Mouse (Mus musculus) liver, embryonic 14.5 days (tissue): ENCODE data around the gene C87436. TPM values are rescaled to one million over a fixed set of nuclear protein-coding genes. Genes with fewer than 3 reads are reported as not detected.
"Not testable (repeated sequence)": the region's sequence is repeated elsewhere in the genome, so short reads cannot be mapped to it uniquely, and the experiment has no call there.

Experiments
- ATAC-seq: fragments of 200-750 bp; cut with Nextera tagmentation; 2 replicates; pipeline ENCODE4 v1.8.0; 2017; ENCODE audit warnings: moderate number of reproducible peaks, mild to moderate bottlenecking, moderate library complexity; ENCODE audit not compliant: insufficient read depth
- DNase-seq, 3 experiments: peaks; one replicate each; pipeline ENCODE4 v3.0.0-alpha.2; 2012 to 2013; ENCODE audit warnings: low read depth in 3 of 3, low spot score in 3 of 3
- H3K27ac ChIP-seq: fragments of 300-500 bp; sonication (generic); 2 replicates; pipeline ENCODE4 v1.5.1; 2014; ENCODE audit warnings: moderate library complexity, mild to moderate bottlenecking, control low read depth, inconsistent platforms
- H3K27me3 ChIP-seq: fragments of 300-500 bp; sonication (generic); 2 replicates; pipeline ENCODE4 v1.6.1; 2014; ENCODE audit warnings: mild to moderate bottlenecking, low read length, moderate library complexity; ENCODE audit not compliant: control insufficient read depth, insufficient read depth
- H3K36me3 ChIP-seq: fragments of 300-500 bp; sonication (generic); replicated peaks from 2 replicates; pipeline ENCODE4 v1.6.1; 2014; ENCODE audit warnings: low read depth; ENCODE audit not compliant: control insufficient read depth, insufficient read depth
- H3K4me1 ChIP-seq, 2 experiments: fragments of 200-500 bp in 1 of 2; fragments of 300-500 bp in 1 of 2; sonication (generic) in 1 of 2; replicated peaks; 2 replicates each; pipeline ENCODE4 v1.6.1; 2012 to 2014; ENCODE audit warnings: antibody characterized with exemption in 1 of 2, inconsistent platforms in 1 of 2, low read length in 1 of 2; ENCODE audit not compliant: control insufficient read depth in 2 of 2, insufficient read depth in 2 of 2
- H3K4me2 ChIP-seq: fragments of 300-500 bp; sonication (generic); 2 replicates; pipeline ENCODE4 v1.6.1; 2014; ENCODE audit warnings: low read depth, mild to moderate bottlenecking, control low read depth, moderate library complexity
- H3K4me3 ChIP-seq, 2 experiments: fragments of 200-500 bp in 1 of 2; fragments of 300-500 bp in 1 of 2; sonication (generic) in 1 of 2; 2 replicates each; pipeline ENCODE4 v1.5.1; 2012 to 2014; ENCODE audit warnings: low read depth in 2 of 2, low read length in 2 of 2, mild to moderate bottlenecking in 2 of 2, control low read depth in 1 of 2, inconsistent platforms in 1 of 2, moderate library complexity in 1 of 2; ENCODE audit not compliant: insufficient read depth in 1 of 2
- H3K9ac ChIP-seq: fragments of 300-500 bp; sonication (generic); replicated peaks from 2 replicates; pipeline ENCODE4 v1.6.1; 2014; ENCODE audit warnings: mild to moderate bottlenecking, control low read depth, moderate library complexity
- H3K9me3 ChIP-seq: fragments of 300-500 bp; sonication (generic); 2 replicates; pipeline ENCODE4 v1.6.1; 2016; ENCODE audit warnings: low read length, mixed read lengths; ENCODE audit not compliant: control insufficient read depth
- CTCF ChIP-seq: IDR thresholded peaks from 2 replicates; pipeline ENCODE4 v1.5.1; 2016; ENCODE audit warnings: antibody characterized with exemption, low read depth, control low read depth
- EP300 ChIP-seq: IDR thresholded peaks from 2 replicates; pipeline ENCODE4 v1.6.1; 2016; ENCODE audit warnings: antibody characterized with exemption, low read depth
- WGBS: fragments of 180-500 bp; shearing (Covaris S2); extraction: QIAGEN DNeasy Blood & Tissue Kit; methylation state at CpG from one replicate; pipeline ENCODE4 v1.1.7; 2014; ENCODE audit not compliant: insufficient replicate concordance; 5-methylcytosine and 5-hydroxymethylcytosine counted together
- polyA plus RNA-seq, 2 experiments: library from polyadenylated mRNA; depleted of rRNA in 1 of 2; stranded (reverse) in 1 of 2; unstranded in 1 of 2; fragments of >200 nt; fragmentation: Nextera tagmentation in 1 of 2; extraction: Ambion mirVana in 1 of 2; gene quantifications; 2 replicates each; pipeline versions ENCODE4 v1.2.1 to v1.2.3; 2012 to 2014

The C87436 gene
- polyA plus RNA-seq, 2 experiments, result 6.2 to 10.5 TPM

DNA sequence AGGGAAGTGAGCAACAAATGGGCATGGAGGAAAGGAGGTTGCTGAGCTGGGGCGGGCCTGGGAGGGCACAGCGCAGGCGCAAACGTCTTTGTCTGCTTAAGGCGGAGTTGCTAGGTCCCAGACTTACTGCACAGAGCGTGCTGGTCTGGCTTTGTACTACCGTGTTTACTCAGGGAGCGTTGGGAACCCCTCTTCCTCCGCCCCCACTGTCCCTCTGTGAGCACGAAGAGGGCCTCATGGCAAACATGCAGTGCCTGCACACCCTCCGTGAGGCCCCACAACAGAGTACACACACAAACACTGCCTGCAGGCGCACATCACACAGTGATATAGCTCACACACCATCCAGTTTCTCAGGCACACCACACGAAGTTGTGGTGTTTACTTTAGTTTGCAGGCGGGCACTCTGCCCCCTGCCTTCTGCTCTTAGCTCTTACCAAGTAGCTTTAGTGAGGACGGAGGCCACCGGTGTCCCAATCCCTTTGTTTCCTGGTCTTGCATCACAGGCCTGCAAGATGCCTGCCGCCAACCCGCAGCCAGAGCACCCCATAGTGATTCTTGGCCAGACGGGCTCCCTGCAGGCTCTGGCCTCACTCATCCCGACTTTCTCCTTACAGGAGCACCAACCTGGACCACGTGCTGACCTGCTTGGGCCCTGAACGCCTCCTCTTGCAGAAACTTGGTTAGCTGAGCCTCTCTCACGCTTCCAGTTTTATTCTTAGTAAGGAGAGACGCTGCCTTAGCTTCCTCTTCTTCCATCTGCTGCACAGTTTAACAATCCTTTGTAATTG lies 49.4 kb downstream of the C87436 start:
- no peaks in the 10 kb centered on the region for H3K9me3 ChIP-seq
- WGBS, result 11% methylated on average over 24 of the region's 24 CpGs
- no peaks in the 10 kb centered on the region for H3K27me3 ChIP-seq
- peak; percentile 55 to 59 (median 58) for DNase-seq
- peak; percentile 90 for ATAC-seq
- peaks cover 6 to 15% of the 10 kb centered on the region in 2 experiments; a peak in 3 of 4 replicates for H3K4me1 ChIP-seq
- peak overlapping the region in 1 of 2 experiments; percentile 7; a peak in 1 of 4 replicates for H3K4me3 ChIP-seq
- peak overlapping the region; percentile 55 for H3K4me2 ChIP-seq
- TF ChIP-seq EP300 (no peak), CTCF (peak; percentile 42; the same call in 1 of the 2 replicates)
- no peaks in the 10 kb centered on the region for H3K36me3 ChIP-seq
- no peak overlapping the region; the same call in 1 of the 2 replicates for H3K9ac ChIP-seq
- H3K27ac ChIP-seq, result peak overlapping the region; percentile 60

DNA sequence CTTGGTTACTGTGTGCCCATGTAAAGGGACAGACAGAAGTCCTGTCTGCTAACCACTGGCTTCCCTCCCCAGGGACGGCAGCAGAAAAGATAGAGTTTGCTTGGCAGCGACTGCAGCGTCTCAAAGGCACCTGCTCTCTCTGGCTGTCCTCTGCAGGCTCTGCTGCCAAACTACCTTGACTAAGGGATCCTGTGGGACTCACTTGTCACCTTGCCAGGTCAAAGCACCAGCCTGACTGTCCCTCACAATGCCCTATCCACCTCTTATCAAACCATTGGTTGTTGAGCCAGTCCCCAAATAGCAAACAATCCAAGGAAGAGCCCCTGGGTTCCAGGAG lies 49.9 kb downstream of the C87436 start:
- Histone ChIP-seq H3K9me3 (no peaks in the 10 kb centered on the region), H3K4me1 (peaks cover 6 to 15% of the 10 kb centered on the region in 2 experiments; a peak in 3 of 4 replicates), H3K27ac (peak overlapping the region; percentile 60), H3K36me3 (no peaks in the 10 kb centered on the region), H3K4me2 (peak overlapping the region; percentile 55), H3K4me3 (no peak overlapping the region), H3K27me3 (no peaks in the 10 kb centered on the region), H3K9ac (peak overlapping the region; percentile 31; the same call in 1 of the 2 replicates)
- TF ChIP-seq EP300 (no peak), CTCF (no peak)
- 38% methylated on average over 3 of the region's 3 CpGs for whole genome bisulfite sequencing
- ATAC-seq (no peak), DNase-seq (no peak)

DNA sequence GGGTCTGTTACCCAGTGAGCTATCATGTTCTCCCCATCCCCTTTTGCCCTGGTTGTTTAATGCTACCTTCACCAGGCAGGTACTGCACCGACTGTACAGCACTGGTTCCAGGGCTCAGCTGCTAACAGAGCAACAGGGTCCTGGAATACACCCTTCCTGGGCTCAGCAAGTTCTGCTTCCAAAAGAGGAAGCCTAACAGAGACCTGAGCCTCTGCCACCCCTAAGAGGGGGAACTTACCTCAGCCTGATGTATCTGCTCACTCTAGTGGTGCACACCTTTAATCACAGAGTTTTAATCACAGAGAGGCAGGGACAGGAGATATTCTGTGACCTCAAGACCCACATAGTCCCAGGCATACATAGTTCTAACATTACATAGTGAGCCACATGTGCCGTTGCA lies 51.8 kb downstream of the C87436 start:
- H3K4me1 ChIP-seq, result peaks cover 6 to 25% of the 10 kb centered on the region in 2 experiments; a peak in 3 of 4 replicates
- no peak overlapping the region for H3K4me2 ChIP-seq
- H3K4me3 ChIP-seq, result no peak overlapping the region
- H3K27me3 ChIP-seq, result no peaks in the 10 kb centered on the region
- peaks cover 2% of the 10 kb centered on the region for H3K9me3 ChIP-seq
- H3K9ac ChIP-seq, result no peak overlapping the region
- H3K36me3 ChIP-seq, result no peaks in the 10 kb centered on the region
- TF ChIP-seq CTCF (no peak), EP300 (no peak)
- DNase-seq (no peak), ATAC-seq (no peak)
- 69% methylated on average over 2 of the region's 2 CpGs for WGBS
- no peak overlapping the region for H3K27ac ChIP-seq

DNA sequence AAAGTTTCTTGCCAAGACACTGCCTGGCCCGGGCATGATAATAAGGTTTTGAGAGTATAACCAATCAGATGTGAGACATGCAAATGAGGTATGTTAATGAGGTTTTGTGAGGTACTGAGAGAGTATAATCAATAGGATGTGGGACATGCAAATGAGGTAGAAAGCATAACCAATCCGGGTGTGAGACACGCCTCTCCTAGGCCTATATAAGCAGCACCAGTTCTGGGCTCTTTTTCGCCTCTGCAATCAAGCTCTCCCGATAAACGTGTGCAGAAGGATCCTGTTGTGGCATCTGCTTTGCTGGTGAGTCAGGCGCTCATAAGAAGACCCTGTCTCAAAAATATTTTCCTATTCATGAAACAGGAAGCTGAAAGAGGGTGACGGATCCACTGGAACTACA lies 52.2 kb downstream of the C87436 start:
- H3K4me2 ChIP-seq, DNase-seq, H3K4me3 ChIP-seq, ATAC-seq, H3K27me3 ChIP-seq, H3K9me3 ChIP-seq, H3K9ac ChIP-seq, H3K27ac ChIP-seq, H3K36me3 ChIP-seq: not testable (repeated sequence)
- peaks cover 6 to 25% of the 10 kb centered on the region in 2 experiments; a peak in 3 of 4 replicates for H3K4me1 ChIP-seq
- 79% methylated on average over 8 of the region's 8 CpGs for WGBS

DNA sequence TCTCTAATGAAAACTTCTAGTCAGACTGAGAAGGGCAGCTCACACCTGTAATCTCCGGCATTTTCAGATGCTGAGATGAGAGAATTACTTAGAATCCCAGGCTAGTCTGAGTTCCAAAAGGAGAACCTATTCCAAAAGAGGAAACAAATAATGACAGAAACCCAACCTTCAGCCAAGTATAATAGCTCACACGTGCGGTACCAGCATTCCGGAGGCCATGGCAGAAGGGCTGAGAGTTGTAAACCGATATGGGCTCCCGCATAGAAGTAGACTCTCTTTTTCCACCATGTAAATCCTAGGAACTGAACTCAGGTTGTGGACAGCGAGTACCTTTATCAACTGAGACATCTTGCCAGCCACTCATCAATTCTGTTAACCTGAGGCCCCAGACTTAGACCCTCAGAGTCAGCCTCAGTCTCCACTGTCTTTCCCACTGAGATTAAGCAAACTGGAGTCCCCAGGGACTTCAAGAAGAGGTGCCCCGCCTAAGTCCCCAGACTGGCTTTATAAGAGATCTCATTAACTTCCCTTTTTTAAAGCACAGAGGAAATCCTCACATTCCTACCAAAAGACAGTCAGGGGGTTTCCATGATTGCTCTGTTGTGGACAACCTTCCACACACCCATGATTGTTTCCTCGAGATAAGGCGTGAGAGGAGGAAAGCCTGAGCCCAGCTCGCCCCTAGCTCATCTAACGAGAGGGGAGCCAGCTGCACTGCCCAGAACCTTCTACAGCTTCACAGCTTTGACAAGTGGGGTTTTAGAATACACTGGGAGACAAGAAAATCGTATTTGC lies 55.5 kb downstream of the C87436 start:
- 19% methylated on average over 13 of the region's 13 CpGs for WGBS

More for the DNA sequence above, 55.5 kb downstream of the C87436 start:
- ATAC-seq (no peak), DNase-seq (no peak)
- Histone ChIP-seq H3K27me3 (no peaks in the 10 kb centered on the region), H3K9me3 (peaks cover 2% of the 10 kb centered on the region), H3K4me3 (no peak overlapping the region), H3K4me2 (no peak overlapping the region), H3K36me3 (no peaks in the 10 kb centered on the region), H3K4me1 (peaks cover 0 to 21% of the 10 kb centered on the region in 2 experiments; a peak in 2 of 4 replicates), H3K9ac (no peak overlapping the region), H3K27ac (no peak overlapping the region)
- TF ChIP-seq EP300 (no peak), CTCF (no peak)
